Mouse (Mus musculus) cerebellum, postnatal 4 days (tissue): ENCODE data around the gene Enpp4.

ENCODE experiments used
- DNase-seq, 2 experiments: peaks; one replicate each; pipeline ENCODE4 v3.0.0; 2022; ENCODE audit warnings: low spot score in 2 of 2, mixed read lengths in 1 of 2

Enpp4 gene

DNA sequence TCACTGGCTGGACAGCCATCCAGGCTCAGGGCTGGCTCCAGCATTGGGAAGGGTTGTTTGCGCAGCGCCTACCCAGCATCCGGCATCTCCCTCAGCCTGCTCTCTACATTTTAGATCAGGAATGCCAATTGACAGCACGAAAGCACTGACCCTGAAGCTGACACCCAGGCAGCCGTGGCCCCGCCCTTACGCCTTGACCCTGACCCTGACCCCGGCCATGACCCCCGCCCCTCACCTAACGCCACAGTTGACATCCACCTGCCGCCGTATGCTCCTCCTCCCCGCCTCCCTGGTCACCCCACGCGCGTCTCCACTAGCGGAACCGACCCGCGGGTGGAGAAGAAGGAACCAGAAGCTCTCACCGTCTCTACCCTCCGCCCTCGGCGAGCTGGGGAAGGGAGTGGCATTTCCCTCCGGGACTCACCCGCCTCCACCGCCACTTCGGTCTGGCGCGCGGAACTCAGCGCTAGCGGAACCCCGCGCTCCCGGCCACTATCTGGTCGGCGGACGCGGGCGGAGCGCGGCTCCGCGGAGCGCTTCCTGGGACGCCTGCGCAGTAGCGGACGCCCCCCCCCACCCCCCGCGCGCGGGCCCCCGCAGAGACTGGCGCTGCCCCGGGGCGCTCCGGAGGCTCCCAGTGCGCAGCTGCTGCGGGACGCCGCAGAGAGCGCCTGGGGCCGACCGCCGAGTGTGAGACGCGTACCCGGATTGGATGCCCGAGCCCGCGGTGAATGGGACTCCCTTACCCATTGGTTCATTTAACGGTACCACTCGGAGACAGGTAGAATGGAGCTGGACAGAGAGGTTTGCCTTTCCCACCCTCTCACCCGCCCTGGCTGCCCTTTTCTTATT lies at the start of gene Enpp4:
Gene Enpp4 (minus strand): TSS at position 523 of the 852 bp plus-strand sequence.
- DNase-seq, result peak; percentile 67 to 77

DNA sequence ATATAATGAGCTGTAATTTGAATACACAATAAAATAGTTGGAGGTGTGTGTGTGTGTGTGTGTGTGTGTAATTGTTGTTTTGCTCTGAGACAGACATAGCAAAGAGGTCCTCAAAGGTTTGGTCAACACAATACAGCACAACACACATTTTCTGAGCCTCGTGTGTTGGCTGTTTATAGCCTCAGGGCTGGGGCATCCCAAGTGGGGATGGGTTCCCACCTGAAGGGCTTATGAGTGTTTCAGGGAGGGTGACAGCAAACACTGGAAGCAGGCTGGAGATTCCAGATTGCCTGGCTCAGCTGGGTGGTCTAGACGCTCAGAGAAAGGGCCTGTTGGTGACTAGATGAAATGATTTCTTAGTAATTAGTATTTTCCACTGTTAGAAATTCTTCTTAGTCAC lies 49.6 kb upstream of the Enpp4 start:
- DNase-seq, result no peak

DNA sequence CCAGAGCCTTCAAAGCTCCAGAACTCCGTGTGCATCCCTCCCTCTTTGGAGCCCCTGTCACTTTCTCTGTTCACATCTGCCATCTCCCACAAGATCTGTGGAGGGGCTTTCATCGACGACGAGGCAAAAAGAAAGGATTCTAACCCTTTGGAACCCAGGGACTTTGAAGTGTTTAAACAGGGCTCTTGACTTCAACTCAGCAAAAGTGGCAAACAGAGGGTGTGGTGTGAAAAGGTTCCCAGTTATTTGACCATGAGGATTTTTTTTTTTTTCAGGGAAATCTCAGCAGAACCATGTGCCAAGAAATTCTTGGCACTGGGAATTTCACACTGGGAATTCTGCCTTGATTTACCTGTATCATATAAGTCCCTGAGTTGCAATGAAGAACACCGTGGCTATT lies 48.3 kb upstream of the Enpp4 start:
- no peak for DNase-seq

DNA sequence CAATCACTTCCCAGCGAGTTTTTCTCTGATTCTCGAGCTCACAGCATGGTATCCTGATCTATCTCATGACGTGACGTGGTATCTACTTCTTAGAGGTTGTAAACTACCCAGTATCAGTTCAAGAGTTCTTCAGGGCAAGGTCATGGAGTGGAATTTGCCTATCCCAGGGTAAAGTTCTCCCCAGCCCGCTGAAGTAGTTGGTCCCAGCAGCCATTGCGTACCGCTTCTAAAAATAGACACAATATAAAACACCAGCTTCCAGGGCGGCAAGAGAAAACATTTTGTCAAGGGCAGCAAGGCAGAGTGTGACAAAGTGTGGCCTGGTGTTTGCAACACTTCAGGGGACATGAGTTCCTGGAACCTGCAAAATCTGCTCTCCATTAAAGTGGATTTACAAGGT lies 46.3 kb upstream of the Enpp4 start:
- no peak for DNase-seq

DNA sequence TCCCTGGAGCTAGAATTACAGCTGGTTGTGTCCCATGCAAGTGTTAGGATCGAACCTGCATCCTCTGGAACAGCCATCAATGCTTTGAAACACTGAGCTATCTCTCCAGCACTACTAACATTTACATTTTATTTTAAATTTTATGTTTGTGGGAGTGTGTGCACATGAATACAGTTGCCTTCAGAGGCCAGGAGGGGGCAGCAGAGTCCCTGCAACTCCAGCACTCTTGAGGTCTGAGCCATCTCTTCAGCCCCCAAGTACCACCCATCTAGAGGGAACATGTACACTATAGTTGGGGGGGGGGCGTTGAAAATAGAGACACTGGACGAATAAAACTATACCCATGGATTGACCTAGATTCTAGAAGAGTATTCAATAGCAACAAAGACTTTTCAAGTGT lies 45.5 kb upstream of the Enpp4 start:
- peak in 1 of 2 experiments; percentile 12 for DNase-seq

DNA sequence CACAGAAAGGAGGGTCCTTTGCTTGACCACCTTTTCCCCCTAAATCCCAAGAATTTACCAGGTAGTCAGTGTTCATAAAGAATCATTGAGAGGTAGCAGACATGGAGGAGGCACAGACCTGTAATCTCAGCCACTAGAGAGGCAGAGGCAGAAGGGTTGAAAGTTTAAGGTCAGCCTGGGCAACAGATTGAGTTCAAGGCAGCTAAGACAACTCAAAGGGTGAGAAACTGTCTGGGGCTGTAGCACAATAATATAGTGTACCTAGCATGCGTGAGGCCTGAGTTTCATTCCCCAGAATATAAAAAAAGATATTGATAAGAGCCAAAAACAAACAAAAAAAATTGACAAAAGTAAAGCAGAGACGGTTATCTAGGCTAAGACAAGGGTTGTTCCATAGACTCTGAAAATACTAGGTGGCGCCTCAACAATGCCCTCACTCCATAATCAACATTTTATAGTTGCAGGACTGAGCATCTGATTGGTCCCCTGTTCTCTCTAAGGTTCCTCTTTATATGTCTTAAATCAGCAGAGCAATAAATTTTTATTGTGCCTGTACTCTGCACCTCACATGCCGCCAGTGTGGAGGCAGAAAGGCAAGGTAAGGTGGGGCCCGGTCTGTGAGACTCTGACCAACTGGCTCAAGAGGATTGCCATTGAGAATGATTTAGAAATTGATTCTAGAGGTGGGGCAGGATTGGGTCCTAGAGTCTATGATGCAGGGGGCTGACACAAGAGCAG lies 42.7 kb upstream of the Enpp4 start:
- no peak for DNase-seq

DNA sequence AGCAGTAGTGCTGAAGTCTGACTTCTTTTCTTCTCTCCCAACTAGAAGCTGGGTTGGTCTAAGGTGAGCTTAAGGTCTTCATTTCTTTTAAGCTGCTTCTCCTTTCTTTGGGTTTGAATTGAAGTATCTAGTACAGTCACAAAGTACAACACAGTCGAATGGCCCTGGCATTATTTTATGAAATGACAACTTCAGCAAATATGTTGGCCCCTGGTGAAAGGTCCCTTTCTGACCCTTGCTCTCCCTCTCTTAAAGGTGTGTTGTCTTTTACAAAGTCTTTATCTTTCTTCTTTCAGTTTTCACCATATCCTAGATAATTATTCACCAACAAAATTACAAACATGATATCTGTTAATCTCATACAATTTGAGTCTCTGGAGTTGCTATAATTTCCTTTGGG lies 40.2 kb upstream of the Enpp4 start:
- no peak for DNase-seq

DNA sequence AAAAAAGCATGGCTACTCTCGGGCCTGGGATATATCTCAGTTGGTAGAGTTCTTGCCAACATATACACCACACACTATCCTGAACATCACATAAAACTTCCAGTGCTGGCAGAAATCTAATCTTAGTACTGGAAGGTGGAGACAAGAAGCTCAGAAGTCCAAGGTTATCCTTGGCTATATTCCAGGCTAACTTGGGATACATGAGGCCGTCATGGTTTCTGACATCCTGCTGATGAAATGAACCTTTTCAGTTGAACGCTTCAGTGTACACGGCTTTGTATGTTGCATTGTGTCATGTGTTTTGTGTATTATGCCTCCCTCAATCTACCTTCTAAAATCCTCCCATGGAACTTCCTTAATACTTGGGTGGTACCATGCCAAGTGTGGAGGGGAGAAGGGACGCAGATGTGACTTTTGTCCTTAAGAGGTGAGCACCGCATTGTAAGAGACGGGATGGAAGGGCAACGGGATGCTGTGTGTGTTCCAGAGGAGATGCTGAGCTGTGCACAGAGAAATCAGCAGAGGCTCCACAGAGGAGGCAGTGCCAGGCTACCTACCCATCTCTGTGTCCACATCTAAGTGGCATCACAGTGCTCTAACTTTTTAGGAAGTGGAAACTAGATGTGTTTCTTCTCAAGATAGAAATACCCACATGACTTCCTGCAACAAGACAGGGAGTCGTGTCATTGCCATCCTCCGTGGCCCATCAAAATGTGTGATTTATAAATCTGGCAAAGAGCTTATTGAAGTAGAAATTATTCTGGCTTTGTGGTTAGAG lies 31.4 kb upstream of the Enpp4 start:
- no peak for DNase-seq

DNA sequence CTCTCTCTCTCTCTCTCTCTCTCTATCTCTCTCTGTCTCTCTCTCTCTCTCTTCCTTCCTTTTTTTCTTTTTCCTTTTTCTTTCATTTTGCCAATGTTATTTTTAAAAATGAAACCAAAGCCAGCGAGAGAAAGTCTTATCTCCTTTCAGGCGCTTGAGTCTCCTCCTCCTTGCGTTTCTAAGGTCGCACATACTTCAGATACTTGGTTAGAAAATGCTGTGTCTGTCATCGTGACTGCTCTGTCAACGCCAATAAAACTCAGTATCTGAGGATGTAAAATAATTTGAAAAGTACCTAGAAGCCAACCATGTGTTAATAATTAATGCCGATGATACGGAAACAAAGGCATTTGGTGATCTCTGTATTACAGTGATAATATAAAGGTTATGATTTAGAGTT lies 30.4 kb upstream of the Enpp4 start:
- no peak for DNase-seq

DNA sequence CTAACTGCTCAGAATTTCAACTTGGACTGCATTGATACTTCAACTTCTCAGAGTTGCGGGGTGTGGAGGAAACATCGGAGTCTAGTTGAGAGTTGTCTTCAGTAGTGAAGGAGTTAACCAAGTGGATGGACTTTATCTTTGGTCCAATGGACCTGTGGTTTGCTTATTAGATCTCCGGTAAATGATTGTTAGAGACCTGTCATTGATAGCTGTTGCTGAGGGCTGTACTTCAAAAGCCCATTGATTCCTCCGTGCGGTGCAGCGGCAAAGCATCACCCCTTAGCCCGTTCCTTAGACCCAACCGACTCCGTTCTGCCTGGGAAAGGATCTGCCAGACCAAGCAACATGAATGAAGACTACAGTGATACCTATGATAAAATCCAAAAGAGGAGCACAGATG lies 28.9 kb upstream of the Enpp4 start:
- no peak for DNase-seq

DNA sequence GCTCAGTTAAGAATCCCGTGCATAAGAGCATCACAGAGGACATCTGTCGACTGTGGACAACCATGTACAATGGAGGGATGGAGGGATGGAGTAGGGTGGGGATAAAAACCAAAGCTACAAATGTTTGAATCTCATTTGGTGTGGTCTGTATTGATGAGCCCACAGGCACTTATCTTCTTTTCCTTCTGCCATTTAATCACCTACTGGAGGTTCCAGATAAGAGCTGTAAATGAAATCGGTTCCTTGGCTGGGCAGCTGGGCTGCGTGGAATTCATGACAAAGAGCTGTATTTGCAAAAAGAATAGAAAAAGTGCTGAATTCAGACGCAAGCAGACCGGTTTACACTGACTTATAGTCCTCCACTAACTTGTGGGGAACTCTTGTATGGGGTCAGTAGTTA lies 28.5 kb upstream of the Enpp4 start:
- DNase-seq, result no peak

DNA sequence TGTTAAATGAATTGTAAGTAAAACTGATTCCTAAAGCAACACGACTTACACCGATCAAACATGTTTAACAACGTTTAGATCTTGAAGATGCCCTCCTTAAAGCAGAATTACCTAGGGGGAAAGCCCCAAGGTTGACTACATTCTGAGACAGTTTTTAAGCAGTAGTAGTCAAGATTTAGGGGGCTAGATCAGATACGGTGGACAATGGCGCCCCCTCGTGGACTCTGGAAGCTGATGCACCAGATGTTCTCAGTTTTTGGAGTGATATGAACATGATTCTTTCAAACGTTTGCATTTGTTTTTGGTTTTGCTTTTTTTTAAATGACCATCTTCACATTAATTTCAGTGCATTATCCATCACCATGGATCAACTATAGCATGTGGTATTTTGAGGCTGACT lies 24.8 kb upstream of the Enpp4 start:
- DNase-seq, result peak; percentile 46 to 72

DNA sequence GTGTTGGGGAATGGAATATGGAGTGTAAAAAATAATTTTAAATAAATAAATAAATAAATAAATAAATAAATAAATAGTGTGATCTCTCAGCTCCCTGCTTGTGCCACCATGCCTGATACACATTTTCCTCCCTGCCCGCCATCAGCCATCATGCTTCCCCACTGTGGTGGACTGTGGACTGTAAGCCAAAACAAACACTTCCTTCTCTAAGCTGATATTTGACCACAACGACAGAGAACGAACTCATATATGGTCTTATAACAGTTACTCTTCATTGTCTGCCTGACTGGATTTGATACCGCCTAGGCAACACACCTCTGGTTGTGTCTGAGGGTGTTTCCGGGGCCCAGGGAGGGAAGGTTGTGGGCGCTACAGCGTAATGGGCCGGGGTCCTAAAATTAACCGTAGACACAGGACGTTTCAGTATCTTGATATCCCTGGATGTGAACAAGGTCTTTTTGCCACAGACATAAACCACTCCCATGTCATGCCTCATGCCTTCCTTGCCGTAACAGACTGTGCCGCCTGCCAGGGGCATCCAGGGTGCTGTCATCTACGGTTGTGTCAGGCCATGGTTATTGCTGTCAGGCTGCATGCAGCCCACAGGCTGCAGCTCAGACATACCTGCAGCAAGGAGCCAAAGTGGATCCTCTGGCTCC lies 23.6 kb upstream of the Enpp4 start:
- no peak for DNase-seq

DNA sequence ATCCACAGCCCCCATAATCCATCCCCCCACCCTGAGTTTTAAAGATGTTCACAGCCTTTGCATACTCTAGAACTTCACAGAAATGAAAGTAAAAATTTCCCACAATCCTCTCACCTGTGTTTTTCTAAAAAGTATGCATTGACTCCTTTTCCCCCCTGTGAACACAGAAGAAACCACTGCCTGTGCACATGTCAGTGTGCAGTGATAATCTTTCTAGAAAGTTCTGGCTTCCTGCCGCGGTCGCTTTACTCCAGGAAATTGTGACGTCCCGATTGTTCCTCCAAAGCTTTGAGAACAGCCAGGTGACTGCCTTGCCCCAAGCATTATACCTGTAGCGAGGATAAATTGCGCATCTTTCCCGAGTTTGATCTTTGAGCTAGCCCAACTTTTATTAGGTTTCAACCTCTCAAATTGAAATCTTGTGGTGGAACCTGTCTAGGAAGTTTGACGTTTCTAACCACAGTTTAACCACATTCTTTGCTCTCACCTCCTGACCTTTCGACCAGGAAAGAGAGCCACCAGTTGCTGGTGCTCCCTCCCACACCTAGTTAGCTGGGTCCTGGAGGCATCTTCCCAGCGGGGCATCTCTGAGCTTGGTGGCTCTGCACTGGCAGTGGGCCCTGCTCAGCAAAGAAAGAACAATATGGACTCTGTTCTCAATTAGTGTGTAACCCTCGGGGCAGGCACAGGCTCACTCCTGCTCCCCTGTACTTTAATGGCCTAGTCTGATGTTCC lies 15.9 kb upstream of the Enpp4 start:
- no peak for DNase-seq

DNA sequence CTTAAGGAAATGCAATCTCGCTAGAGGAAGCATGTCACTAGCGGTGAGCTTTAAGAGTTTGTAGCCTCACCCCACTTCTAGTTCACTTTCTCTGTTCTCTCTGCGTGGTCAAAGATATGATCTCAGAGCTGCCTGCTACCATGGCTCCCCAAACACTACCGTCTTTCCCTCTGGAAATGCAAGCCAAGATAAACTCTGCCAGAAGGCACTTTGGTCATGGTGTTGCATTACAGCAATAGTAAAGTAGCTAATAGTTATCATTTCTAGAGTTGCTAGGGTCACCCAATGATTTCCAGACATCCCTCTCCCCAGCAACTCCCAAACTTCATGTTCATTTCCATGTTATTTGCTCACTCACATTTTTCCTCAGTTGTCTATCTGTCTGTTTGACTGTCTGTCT lies 12.6 kb upstream of the Enpp4 start:
- DNase-seq, result no peak

DNA sequence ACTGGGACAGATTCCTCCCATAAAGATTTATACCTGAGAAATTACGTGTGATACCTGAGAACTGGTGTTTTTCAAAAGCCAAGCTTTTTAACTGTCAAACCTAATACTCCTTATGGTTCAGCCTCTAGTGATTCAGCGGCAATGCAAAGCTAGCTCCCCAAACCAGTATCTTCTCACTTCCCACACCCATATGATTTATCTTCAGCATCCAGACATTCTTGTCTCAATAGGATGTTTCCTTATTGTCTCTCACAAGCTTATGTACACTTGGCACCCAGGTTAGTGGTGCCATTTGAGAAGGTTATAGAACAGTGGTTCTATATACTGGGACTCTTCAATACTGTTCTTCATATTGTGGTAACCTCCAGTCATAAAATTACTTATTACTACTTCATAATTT lies 12.1 kb upstream of the Enpp4 start:
- no peak for DNase-seq

DNA sequence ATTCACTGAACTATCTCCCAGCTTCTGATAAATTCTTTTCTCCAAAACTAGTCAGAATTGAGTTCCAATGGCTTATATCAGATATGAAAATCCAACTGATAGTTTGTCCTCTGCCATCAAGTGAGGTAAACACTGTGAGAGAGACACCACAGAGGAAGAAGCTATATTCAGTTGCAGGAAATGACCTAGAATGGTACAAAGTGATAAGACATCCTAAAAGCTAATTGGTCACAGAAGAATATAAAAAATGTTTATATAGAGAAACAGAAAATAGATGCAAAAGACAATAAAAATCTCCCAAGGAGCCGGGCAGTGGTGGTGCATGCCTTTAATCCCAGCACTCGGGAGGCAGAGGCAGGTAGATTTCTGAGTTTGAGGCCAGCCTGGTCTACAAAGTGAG lies 11.0 kb upstream of the Enpp4 start:
- no peak for DNase-seq

DNA sequence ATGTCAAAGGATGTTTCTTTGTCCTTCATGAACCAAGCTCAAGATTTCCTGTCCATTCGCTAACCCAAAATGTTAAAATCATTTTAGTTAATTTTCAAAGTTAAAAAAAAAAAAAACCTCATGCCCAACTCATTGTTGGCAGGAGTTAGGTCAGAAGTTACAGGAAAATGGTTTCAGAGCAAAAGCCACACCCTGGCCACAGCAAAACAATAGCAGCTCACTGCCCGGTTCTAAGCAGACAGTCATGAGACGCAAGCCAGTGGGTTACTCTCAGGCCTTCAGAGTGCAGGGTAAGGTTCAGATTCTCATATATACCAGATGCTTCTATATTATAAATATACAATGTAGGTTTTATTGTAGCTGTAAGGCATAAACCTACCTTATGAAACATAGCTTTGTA lies 2.7 kb upstream of the Enpp4 start:
- DNase-seq, result no peak

DNA sequence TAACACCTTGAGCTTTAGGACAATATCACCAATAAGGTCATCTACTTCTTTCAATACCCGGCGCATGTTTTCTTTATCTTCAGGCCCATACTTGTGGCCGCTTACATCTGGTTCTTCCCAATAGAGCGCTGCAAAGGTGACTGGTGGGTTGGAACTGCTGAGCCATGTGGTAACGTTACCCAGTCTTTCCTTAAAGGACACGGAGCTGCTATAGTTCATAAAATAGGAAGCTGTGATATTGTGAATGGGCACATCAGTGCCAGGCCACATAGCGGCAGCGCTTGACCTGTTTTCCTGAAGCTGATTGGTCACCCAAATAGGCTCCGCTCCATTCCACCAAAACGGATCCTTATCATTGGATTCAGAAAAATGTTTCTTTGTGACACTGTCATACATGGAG lies 3.6 kb downstream of the Enpp4 start:
- DNase-seq, result no peak

DNA sequence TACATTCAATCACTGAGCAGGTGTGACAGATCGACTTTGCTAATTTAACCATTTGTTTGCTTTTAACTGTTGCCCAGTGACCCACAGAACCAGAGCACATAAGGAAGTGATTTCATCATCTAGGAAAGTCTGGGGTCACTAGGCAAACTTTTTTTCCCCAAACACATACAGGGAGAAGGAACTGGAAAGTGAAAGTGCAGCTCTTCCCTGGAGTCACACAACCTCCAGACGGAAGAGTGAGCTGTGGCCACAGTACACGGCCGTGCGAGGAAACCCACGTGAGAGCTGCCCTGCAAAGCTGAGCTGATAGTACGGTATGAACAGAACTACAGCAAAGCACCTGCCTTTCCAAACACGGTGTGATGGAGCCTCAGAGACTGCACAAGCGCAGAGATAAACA lies 4.7 kb downstream of the Enpp4 start:
- DNase-seq, result no peak

DNA sequence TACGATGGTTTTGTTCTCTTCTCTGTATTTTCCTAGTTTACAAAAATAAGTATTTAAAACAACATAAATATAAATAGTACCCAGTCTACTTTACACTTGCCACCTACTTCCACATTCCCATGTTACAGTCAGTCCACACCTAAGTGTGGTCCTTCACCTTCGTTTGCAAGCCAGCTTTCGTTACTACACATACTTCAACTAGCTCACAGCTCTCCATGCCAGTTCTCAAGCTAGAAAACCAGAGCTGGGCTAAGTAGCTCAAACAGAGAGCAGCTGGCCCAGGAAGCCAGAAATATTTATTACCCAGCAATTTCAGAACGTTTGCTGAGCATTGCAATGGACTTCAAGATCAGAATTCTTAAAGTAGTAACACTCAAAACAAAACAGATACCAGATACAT lies 5.1 kb downstream of the Enpp4 start:
- DNase-seq, result no peak
